Mouse (Mus musculus) intestine, embryonic 16.5 days (tissue): ENCODE results near the gene Col8a2. TPM values are rescaled to one million over a fixed set of nuclear protein-coding genes. Genes with fewer than 3 reads are reported as not detected.

Source experiments
- ATAC-seq: fragments of 200-750 bp; cut with Nextera tagmentation; 2 replicates; pipeline ENCODE4 v1.8.0; 2017; ENCODE audit warnings: moderate TSS enrichment, moderate library complexity
- H3K27ac ChIP-seq: fragments of 300-500 bp; sonication (generic); 2 replicates; pipeline ENCODE4 v1.5.1; 2014; ENCODE audit warnings: mild to moderate bottlenecking, low read length
- H3K27me3 ChIP-seq: fragments of 300-500 bp; sonication (generic); replicated peaks from 2 replicates; pipeline ENCODE4 v1.6.1; 2014; ENCODE audit warnings: low read length, control low read depth, mixed read lengths; ENCODE audit not compliant: control insufficient read depth, insufficient read depth
- H3K36me3 ChIP-seq: fragments of 300-500 bp; sonication (generic); 2 replicates; pipeline ENCODE4 v1.6.1; 2014; ENCODE audit warnings: low read length, control low read depth; ENCODE audit not compliant: control insufficient read depth, insufficient read depth
- H3K4me1 ChIP-seq: fragments of 300-500 bp; sonication (generic); 2 replicates; pipeline ENCODE4 v1.6.1; 2014; ENCODE audit warnings: low read length, control low read depth, mixed read lengths; ENCODE audit not compliant: control insufficient read depth, insufficient read depth
- H3K4me2 ChIP-seq: fragments of 300-500 bp; sonication (generic); 2 replicates; pipeline ENCODE4 v1.6.1; 2014; ENCODE audit warnings: low read depth, low read length, control low read depth
- H3K4me3 ChIP-seq: fragments of 300-500 bp; sonication (generic); 2 replicates; pipeline ENCODE4 v1.5.1; 2014; ENCODE audit warnings: mild to moderate bottlenecking, low read length
- H3K9ac ChIP-seq: fragments of 300-500 bp; sonication (generic); 2 replicates; pipeline ENCODE4 v1.6.1; 2014; ENCODE audit warnings: low read depth, low read length
- H3K9me3 ChIP-seq: fragments of 300-500 bp; sonication (generic); 2 replicates; pipeline ENCODE4 v1.6.1; 2016; ENCODE audit warnings: low read length, control low read depth; ENCODE audit not compliant: control insufficient read depth
- WGBS: fragments of 180-500 bp; shearing (Covaris S2); extraction: QIAGEN DNeasy Blood & Tissue Kit; methylation state at CpG from one replicate; pipeline ENCODE4 v1.1.7; 2014; 5-methylcytosine and 5-hydroxymethylcytosine counted together
- polyA plus RNA-seq: library from polyadenylated mRNA; unstranded; fragments of >200 nt; fragmentation: Nextera tagmentation; extraction: Ambion mirVana; gene quantifications from 2 replicates; pipeline ENCODE4 v1.2.1, GENCODE M21; 2015

The Col8a2 gene
- polyA plus RNA-seq, 1 experiment from 2014 or later = 3.5 TPM

GRCm38 (mm10) chr4:126339461-126339860 is 52.9 kb downstream of the Col8a2 start:
- ATAC-seq = no peak
- Histone ChIP-seq H3K36me3 (peaks cover 4% of the 10 kb centered on the region), H3K27ac (no peak overlapping the region), H3K4me2 (no peak overlapping the region), H3K27me3 (no peaks in the 10 kb centered on the region), H3K4me1 (no peaks in the 10 kb centered on the region), H3K4me3 (no peak overlapping the region), H3K9me3 (no peaks in the 10 kb centered on the region), H3K9ac (no peak overlapping the region)
- WGBS = 68% methylated on average over 4 of the region's 4 CpGs

- peak; percentile 69 for ATAC-seq
- H3K4me3 ChIP-seq = no peak overlapping the region
- H3K4me1 ChIP-seq = no peaks in the 10 kb centered on the region
- H3K9me3 ChIP-seq = no peaks in the 10 kb centered on the region
- no peak overlapping the region for H3K4me2 ChIP-seq
- H3K9ac ChIP-seq = no peak overlapping the region
- no peaks in the 10 kb centered on the region for H3K27me3 ChIP-seq
- peaks cover 11% of the 10 kb centered on the region for H3K36me3 ChIP-seq
- H3K27ac ChIP-seq = no peak overlapping the region
- 59% methylated on average over 4 of the region's 4 CpGs for WGBS
These were observed 56.9 kb downstream of the Col8a2 start for GRCm38 (mm10) chr4:126343451-126343850.

- no peak overlapping the region for H3K27ac ChIP-seq
- H3K9ac ChIP-seq = no peak overlapping the region
- H3K36me3 ChIP-seq = no peaks in the 10 kb centered on the region; the same call in none of the 2 replicates
- H3K4me3 ChIP-seq = no peak overlapping the region
- no peak overlapping the region for H3K4me2 ChIP-seq
- H3K9me3 ChIP-seq = no peaks in the 10 kb centered on the region
- 82% methylated on average over 1 of the region's 1 CpGs for WGBS
- no peaks in the 10 kb centered on the region for H3K27me3 ChIP-seq
- no peak for ATAC-seq
- H3K4me1 ChIP-seq = no peaks in the 10 kb centered on the region
These were observed 73.5 kb downstream of the Col8a2 start for GRCm38 (mm10) chr4:126360069-126360468.

Other genes starting within 250 kb of the Col8a2 start
- 142 and 151 TPM in 2 replicates for gene Mrps15, start 239.9 kb upstream of the Col8a2 start, polyA plus RNA-seq
- 7.2 and 11.1 TPM in 2 replicates for gene Oscp1, start 228.2 kb upstream of the Col8a2 start, polyA plus RNA-seq
- 54.8 and 57.5 TPM in 2 replicates for gene Lsm10, start 190.2 kb upstream of the Col8a2 start, polyA plus RNA-seq
- 26.1 and 28.5 TPM in 2 replicates for gene Stk40, start 182.8 kb upstream of the Col8a2 start, polyA plus RNA-seq
- 34.7 and 35.4 TPM in 2 replicates for gene Eva1b, start 139.0 kb upstream of the Col8a2 start, polyA plus RNA-seq
- 13.2 and 13.9 TPM in 2 replicates for gene Sh3d21, start 123.3 kb upstream of the Col8a2 start, polyA plus RNA-seq
- gene Thrap3, start 84.0 kb upstream of the Col8a2 start, polyA plus RNA-seq = 132 and 141 TPM in 2 replicates
- 13.1 and 16.7 TPM in 2 replicates for gene Map7d1, start 30.4 kb upstream of the Col8a2 start, polyA plus RNA-seq
- 105 and 107 TPM in 2 replicates for gene Trappc3, start 24.5 kb upstream of the Col8a2 start, polyA plus RNA-seq
- 59.0 and 60.1 TPM in 2 replicates for gene Adprhl2, start 34.9 kb downstream of the Col8a2 start, polyA plus RNA-seq
- gene Tekt2, start 38.9 kb downstream of the Col8a2 start, polyA plus RNA-seq = 4.8 and 5.6 TPM in 2 replicates
- gene Ago3, start 142.8 kb downstream of the Col8a2 start, polyA plus RNA-seq = 9.7 and 10.6 TPM in 2 replicates
- gene Ago1, start 181.8 kb downstream of the Col8a2 start, polyA plus RNA-seq = 3.3 and 3.5 TPM in 2 replicates
- gene Ago4, start 246.7 kb downstream of the Col8a2 start, polyA plus RNA-seq = 0.65 and 0.86 TPM in 2 replicates